Mouse (Mus musculus) MN1 (cell line): Measurements from ENCODE around the gene Parp16.

ENCODE experiments used
- DNase-seq: peaks from one replicate; pipeline ENCODE4 v3.0.0-alpha.2; 2016; ENCODE audit warnings: low spot score

Gene Parp16

GRCm38 (mm10) chr9:65195053-65195452 is at the start of gene Parp16:
Parp16 (plus strand) TSS chr9:65195353.
- DNase-seq, result no peak

- no peak for DNase-seq
Observed at GRCm38 (mm10) chr9:65146001-65146400, 49.2 kb upstream of the Parp16 start.

- no peak for DNase-seq
Observed at GRCm38 (mm10) chr9:65148507-65148906, 46.6 kb upstream of the Parp16 start.

GRCm38 (mm10) chr9:65152711-65153330 is 42.3 kb upstream of the Parp16 start:
- no peak for DNase-seq

- DNase-seq, result no peak
Observed at GRCm38 (mm10) chr9:65153331-65153711, 41.8 kb upstream of the Parp16 start.

GRCm38 (mm10) chr9:65154692-65155455 is 40.3 kb upstream of the Parp16 start:
- DNase-seq, result no peak

GRCm38 (mm10) chr9:65156604-65157003 is 38.5 kb upstream of the Parp16 start:
- no peak for DNase-seq

GRCm38 (mm10) chr9:65157631-65158030 is 37.5 kb upstream of the Parp16 start:
- DNase-seq, result peak; percentile 74

GRCm38 (mm10) chr9:65161188-65161587 is 34.0 kb upstream of the Parp16 start:
- no peak for DNase-seq

GRCm38 (mm10) chr9:65161881-65162280 is 33.3 kb upstream of the Parp16 start:
- no peak for DNase-seq

- no peak for DNase-seq
Observed at GRCm38 (mm10) chr9:65162711-65163639, 32.2 kb upstream of the Parp16 start.

- no peak for DNase-seq
Observed at GRCm38 (mm10) chr9:65164870-65165269, 30.3 kb upstream of the Parp16 start.

GRCm38 (mm10) chr9:65166386-65166785 is 28.8 kb upstream of the Parp16 start:
- DNase-seq, result no peak

- no peak for DNase-seq
Observed at GRCm38 (mm10) chr9:65168534-65168933, 26.6 kb upstream of the Parp16 start.

- no peak for DNase-seq
Observed at GRCm38 (mm10) chr9:65168952-65169351, 26.2 kb upstream of the Parp16 start.

- no peak for DNase-seq
Observed at GRCm38 (mm10) chr9:65172654-65173053, 22.5 kb upstream of the Parp16 start.

GRCm38 (mm10) chr9:65175234-65175938 is 19.8 kb upstream of the Parp16 start:
- peak; percentile 35 for DNase-seq

- DNase-seq, result peak; percentile 61
Observed at GRCm38 (mm10) chr9:65175939-65176871, 18.9 kb upstream of the Parp16 start.

- DNase-seq, result no peak
Observed at GRCm38 (mm10) chr9:65177497-65177896, 17.7 kb upstream of the Parp16 start.

GRCm38 (mm10) chr9:65177912-65178311 is 17.2 kb upstream of the Parp16 start:
- no peak for DNase-seq
